Mouse (Mus musculus) left cerebral cortex, adult 11 months (tissue): Measurements from ENCODE around the gene Cnbd2.
"Not testable (repeated sequence)": the region's sequence is repeated elsewhere in the genome, so short reads cannot be mapped to it uniquely, and the experiment has no call there.

Experiments used
- DNase-seq: peaks from one replicate; pipeline ENCODE4 v3.0.0; 2022; ENCODE audit warnings: low spot score

The Cnbd2 gene

GRCm38 (mm10) chr2:156392461-156393154, 80.5 kb downstream of the Cnbd2 start:
- peak; percentile 53 for DNase-seq

- no peak for DNase-seq
These were observed 81.2 kb downstream of the Cnbd2 start for GRCm38 (mm10) chr2:156393155-156393828.

- DNase-seq, result no peak
These were observed 82.2 kb downstream of the Cnbd2 start for GRCm38 (mm10) chr2:156394282-156394681.

GRCm38 (mm10) chr2:156396096-156396495, 84.0 kb downstream of the Cnbd2 start:
- no peak for DNase-seq

GRCm38 (mm10) chr2:156397988-156398387, 85.9 kb downstream of the Cnbd2 start:
- DNase-seq, result no peak

- DNase-seq, result no peak
These were observed 87.4 kb downstream of the Cnbd2 start for GRCm38 (mm10) chr2:156399485-156399884.

GRCm38 (mm10) chr2:156401331-156401730, 89.2 kb downstream of the Cnbd2 start:
- peak; percentile 61 for DNase-seq

- no peak for DNase-seq
These were observed 89.9 kb downstream of the Cnbd2 start for GRCm38 (mm10) chr2:156402036-156402435.

- no peak for DNase-seq
These were observed 94.9 kb downstream of the Cnbd2 start for GRCm38 (mm10) chr2:156406987-156407386.

GRCm38 (mm10) chr2:156408168-156408567, 96.1 kb downstream of the Cnbd2 start:
- peak; percentile 47 for DNase-seq

GRCm38 (mm10) chr2:156411348-156411747, 99.2 kb downstream of the Cnbd2 start:
- DNase-seq, result not testable (repeated sequence)

- no peak for DNase-seq
These were observed 102.9 kb downstream of the Cnbd2 start for GRCm38 (mm10) chr2:156414996-156415395.

- DNase-seq, result no peak
These were observed 103.6 kb downstream of the Cnbd2 start for GRCm38 (mm10) chr2:156415674-156416073.

GRCm38 (mm10) chr2:156417194-156417593, 105.1 kb downstream of the Cnbd2 start:
- no peak for DNase-seq

GRCm38 (mm10) chr2:156418467-156418866, 106.4 kb downstream of the Cnbd2 start:
- no peak for DNase-seq

- no peak for DNase-seq
These were observed 108.2 kb downstream of the Cnbd2 start for GRCm38 (mm10) chr2:156420327-156420693.

GRCm38 (mm10) chr2:156420694-156421380, 108.7 kb downstream of the Cnbd2 start, which contains the start of gene Epb41l1:
Epb41l1 (plus strand) TSS chr2:156420909.
- no peak for DNase-seq

GRCm38 (mm10) chr2:156421381-156422110, 109.4 kb downstream of the Cnbd2 start:
- DNase-seq, result no peak

- no peak for DNase-seq
These were observed 110.5 kb downstream of the Cnbd2 start for GRCm38 (mm10) chr2:156422631-156423030.

- no peak for DNase-seq
These were observed 111.6 kb downstream of the Cnbd2 start for GRCm38 (mm10) chr2:156423672-156424071.
